Mouse (Mus musculus): ENCODE data around the gene Gbx2.

DNA sequence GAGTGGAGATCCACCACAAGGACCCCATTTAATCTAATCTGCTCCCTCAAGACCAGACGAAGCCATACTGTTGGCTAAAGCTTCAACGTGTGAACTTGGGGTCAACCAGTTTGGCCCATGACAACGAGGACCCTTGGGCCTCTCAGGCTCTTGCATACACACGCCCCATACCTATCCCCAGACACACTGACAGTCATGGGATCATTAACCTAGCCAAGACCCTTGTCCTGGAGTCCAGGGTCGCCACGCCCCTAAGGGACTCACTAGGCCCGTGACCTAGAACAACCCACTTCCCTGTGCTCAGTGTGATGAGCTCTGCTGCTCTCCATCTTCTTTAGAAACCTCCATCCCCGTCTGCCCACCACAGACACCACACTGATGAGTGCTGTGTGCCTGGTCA lies 46.6 kb downstream of the Gbx2 start:
- TF ChIP-seq CTCF (conservative IDR thresholded peaks at IDR 0.05; ENCODE audit: low read length): no peak
- no peak for TF ChIP-seq NANOG (IDR thresholded peaks at IDR 0.05; ENCODE audit: borderline replicate concordance, low read length)
- no peak for TF ChIP-seq POU5F1 (IDR thresholded peaks at IDR 0.05; ENCODE audit: borderline replicate concordance, low read length)

All from E14TG2a.4 (cell line).